Comparison of ENCODE assay signal across 8 mouse cellular contexts in genomic region chr10:53435181-53435874, GRCm38 (mm10). TPM values are rescaled to one million over a fixed set of nuclear protein-coding genes. Genes with fewer than 3 reads are reported as not detected.
A peak's percentile ranks its signal among the peaks of the same experiment; 100 is the strongest.
DNase-seq lines count a peak whose midpoint lies in the region; ATAC-seq and TF ChIP-seq lines count a peak whose summit lies in the region.

No protein-coding gene starts in this region.

- H3K4me1 ChIP-seq in heart, embryonic 14.5 days (ENCODE audit: control insufficient read depth in 2 of 2, insufficient read depth in 2 of 2, low read length in 2 of 2) = peaks cover 10 to 18% of the 10 kb centered on the region in 2 experiments
- H3K4me1 ChIP-seq in kidney, postnatal 0 days (replicated peaks; ENCODE audit: insufficient read depth, low read length) = peaks cover 8% of the 10 kb centered on the region
- H3K4me1 ChIP-seq in liver, embryonic 15.5 days (replicated peaks) = peaks cover 41% of the 10 kb centered on the region

- 47% methylated on average over 14 of the region's 14 CpGs for WGBS in heart, embryonic 14.5 days
- 35% methylated on average over 14 of the region's 14 CpGs for WGBS in kidney, postnatal 0 days
- 28% methylated on average over 14 of the region's 14 CpGs for WGBS in liver, embryonic 15.5 days (ENCODE audit: insufficient replicate concordance)

- H3K36me3 ChIP-seq in heart, embryonic 14.5 days (ENCODE audit: control insufficient read depth, insufficient read depth, low read length) = no peaks in the 10 kb centered on the region
- no peaks in the 10 kb centered on the region for H3K36me3 ChIP-seq in kidney, postnatal 0 days (ENCODE audit: insufficient read depth, low read length)
- no peaks in the 10 kb centered on the region for H3K36me3 ChIP-seq in liver, embryonic 15.5 days (replicated peaks)

- H3K9me3 ChIP-seq in heart, embryonic 14.5 days (ENCODE audit: control insufficient read depth, low read length) = no peaks in the 10 kb centered on the region
- H3K9me3 ChIP-seq in kidney, postnatal 0 days (replicated peaks; ENCODE audit: low read length) = no peaks in the 10 kb centered on the region
- H3K9me3 ChIP-seq in liver, embryonic 15.5 days (replicated peaks) = no peaks in the 10 kb centered on the region

- H3K27ac ChIP-seq in heart, embryonic 14.5 days (replicated peaks in 1 of 2; ENCODE audit: control insufficient read depth in 1 of 2, insufficient read depth in 1 of 2, low read depth in 2 of 2, low read length in 2 of 2) = peak overlapping the region; percentile 57 to 68
- peak overlapping the region; percentile 93 for H3K27ac ChIP-seq in kidney, postnatal 0 days
- peak overlapping the region; percentile 85 for H3K27ac ChIP-seq in liver, embryonic 15.5 days (replicated peaks)

- peak; percentile 55 for DNase-seq in CD4-positive, CD25-positive, alpha-beta regulatory T cell, adult 2 months (ENCODE audit: low read depth, low spot score)
- DNase-seq in brain, embryonic 14.5 days (ENCODE audit: low read depth) = peak; percentile 53
- DNase-seq in fibroblast of lung, adult 2 months (ENCODE audit: low read depth) = peak; percentile 31
- peak; percentile 69 for DNase-seq in kidney, postnatal 0 days (ENCODE audit: low spot score)
- DNase-seq in naive thymus-derived CD4-positive, alpha-beta T cell, adult 2 months (ENCODE audit: low read depth) = peak; percentile 9
- DNase-seq in testis, postnatal 10 days (ENCODE audit: low spot score) = peak; percentile 71

- no peak for TF ChIP-seq CTCF in brain, embryonic 14.5 days (IDR thresholded peaks at IDR 0.05; ENCODE audit: borderline replicate concordance, extremely low read depth, insufficient read depth, insufficient read length)
- TF ChIP-seq CTCF in kidney, postnatal 0 days (IDR thresholded peaks at IDR 0.05; ENCODE audit: low read depth) = no peak

- TF ChIP-seq POLR2A in brain, embryonic 14.5 days (IDR thresholded peaks at IDR 0.05; ENCODE audit: borderline replicate concordance, extremely low read depth, insufficient read depth, insufficient read length, poor library complexity, severe bottlenecking) = no peak

- no peak overlapping the region for H3K4me3 ChIP-seq in heart, embryonic 14.5 days (ENCODE audit: control insufficient read depth in 1 of 2, insufficient read depth in 1 of 2, low read depth in 1 of 2, low read length in 2 of 2)
- no peak overlapping the region for H3K4me3 ChIP-seq in kidney, postnatal 0 days (replicated peaks; ENCODE audit: low read depth, low read length)
- peak overlapping the region; percentile 29; the same call in 1 of the 2 replicates for H3K4me3 ChIP-seq in liver, embryonic 15.5 days (replicated peaks)

- no peak overlapping the region for H3K9ac ChIP-seq in heart, embryonic 14.5 days (ENCODE audit: low read length)
- H3K9ac ChIP-seq in kidney, postnatal 0 days (ENCODE audit: low read depth, low read length) = no peak overlapping the region
- no peak overlapping the region; the same call in 1 of the 2 replicates for H3K9ac ChIP-seq in liver, embryonic 15.5 days

- no peaks in the 10 kb centered on the region for H3K27me3 ChIP-seq in heart, embryonic 14.5 days (ENCODE audit: control insufficient read depth, insufficient read depth, low read length)
- no peaks in the 10 kb centered on the region for H3K27me3 ChIP-seq in kidney, postnatal 0 days (ENCODE audit: insufficient read depth, low read length)
- H3K27me3 ChIP-seq in liver, embryonic 15.5 days = no peaks in the 10 kb centered on the region

- no peak overlapping the region for H3K4me2 ChIP-seq in heart, embryonic 14.5 days (ENCODE audit: low read length)
- peak overlapping the region; percentile 34; the same call in 1 of the 2 replicates for H3K4me2 ChIP-seq in kidney, postnatal 0 days (ENCODE audit: low read length)
- peak overlapping the region; percentile 60 for H3K4me2 ChIP-seq in liver, embryonic 15.5 days

- peak; percentile 55 for ATAC-seq in heart, embryonic 14.5 days (ENCODE audit: insufficient number of reproducible peaks, insufficient read depth, low FRiP score, low read depth)
- peak; percentile 29; the same call in 1 of the 2 replicates for ATAC-seq in kidney, postnatal 0 days (replicated peaks; ENCODE audit: low FRiP score, low read depth)
- ATAC-seq in liver, embryonic 15.5 days (ENCODE audit: insufficient read depth) = peak; percentile 86

RNA-seq across cellular contexts. Expression of gene Cep85l, which starts 55.6 kb away (rescaled TPM):
- 7.5 and 7.9 TPM in 2 replicates for polyA plus RNA-seq in brain, embryonic 14.5 days (2012; rRNA removed)
- polyA plus RNA-seq in heart, embryonic 14.5 days (2014; fragmentation: Nextera tagmentation; extraction: Ambion mirVana) = 7.1 and 9.5 TPM in 2 replicates
- 4.3 and 4.7 TPM in 2 replicates for polyA plus RNA-seq in kidney, postnatal 0 days (2015; fragmentation: Nextera tagmentation; extraction: Ambion mirVana)
- polyA plus RNA-seq in liver, embryonic 15.5 days (2015; fragmentation: Nextera tagmentation; extraction: Ambion mirVana) = 2.0 TPM in 2 replicates

Comparison
In these comparisons a context has a peak if more than half of its experiments do, and no peak if none do; other contexts are left out.
1. DNase-seq: peak in every context shown above with its lines; median percentile 71 in testis, postnatal 10 days; 69 in kidney, postnatal 0 days; 55 in CD4-positive, CD25-positive, alpha-beta regulatory T cell, adult 2 months; 53 in brain, embryonic 14.5 days; 31 in fibroblast of lung, adult 2 months; 9 in naive thymus-derived CD4-positive, alpha-beta T cell, adult 2 months.
2. ATAC-seq: peak in every context shown above with its lines; median percentile 86 in liver, embryonic 15.5 days; 55 in heart, embryonic 14.5 days; 29 in kidney, postnatal 0 days.